Mouse (Mus musculus) urinary bladder, adult 18-20 months (tissue): Measurements from ENCODE around the gene Tmem132d.
"Not testable (repeated sequence)": the region's sequence is repeated elsewhere in the genome, so short reads cannot be mapped to it uniquely, and the experiment has no call there.

Experiments used
- DNase-seq, 2 experiments: peaks; one replicate each; pipeline ENCODE4 v3.0.0; 2022; ENCODE audit warnings: low spot score in 2 of 2, mixed read lengths in 2 of 2

Gene Tmem132d

GRCm38 (mm10) chr5:127781221-127781620 is 651.7 kb downstream of the Tmem132d start:
- DNase-seq = no peak

GRCm38 (mm10) chr5:127775749-127776148 is 657.1 kb downstream of the Tmem132d start:
- no peak for DNase-seq

GRCm38 (mm10) chr5:127758576-127758975 is 674.3 kb downstream of the Tmem132d start:
- DNase-seq = no peak

- DNase-seq = no peak
These were observed 676.0 kb downstream of the Tmem132d start for GRCm38 (mm10) chr5:127756671-127757423.

- DNase-seq = no peak
These were observed 676.9 kb downstream of the Tmem132d start for GRCm38 (mm10) chr5:127756011-127756410.

GRCm38 (mm10) chr5:127755594-127755993 is 677.3 kb downstream of the Tmem132d start:
- DNase-seq = no peak

- DNase-seq = no peak
These were observed 681.5 kb downstream of the Tmem132d start for GRCm38 (mm10) chr5:127751262-127751975.

- DNase-seq = not testable (repeated sequence)
These were observed 683.3 kb downstream of the Tmem132d start for GRCm38 (mm10) chr5:127749540-127749939.

GRCm38 (mm10) chr5:127741331-127741730 is 691.5 kb downstream of the Tmem132d start:
- no peak for DNase-seq
